Mouse (Mus musculus) limb, embryonic 12.5 days (tissue): ENCODE results near the gene Tango2. TPM values are rescaled to one million over a fixed set of nuclear protein-coding genes. Genes with fewer than 3 reads are reported as not detected.
"Not testable (repeated sequence)": the region's sequence is repeated elsewhere in the genome, so short reads cannot be mapped to it uniquely, and the experiment has no call there.

Experiments used
- ATAC-seq: fragments of 200-750 bp; cut with Nextera tagmentation; 2 replicates; pipeline ENCODE4 v1.8.0; 2017; ENCODE audit warnings: low read depth, moderate TSS enrichment; ENCODE audit not compliant: insufficient number of reproducible peaks, insufficient read depth, low FRiP score, low TSS enrichment
- H3K27ac ChIP-seq: fragments of 300-500 bp; sonication (generic); 2 replicates; pipeline ENCODE4 v1.5.1; 2016; ENCODE audit warnings: mild to moderate bottlenecking, moderate library complexity
- H3K27me3 ChIP-seq: fragments of 300-500 bp; sonication (generic); 2 replicates; pipeline ENCODE4 v1.6.1; 2016; ENCODE audit warnings: mild to moderate bottlenecking, moderate library complexity
- H3K36me3 ChIP-seq: fragments of 300-500 bp; sonication (generic); 2 replicates; pipeline ENCODE4 v1.6.1; 2016; ENCODE audit warnings: mild to moderate bottlenecking, moderate library complexity
- H3K4me1 ChIP-seq: fragments of 300-500 bp; sonication (generic); replicated peaks from 2 replicates; pipeline ENCODE4 v1.6.1; 2016
- H3K4me2 ChIP-seq: fragments of 300-500 bp; sonication (generic); 2 replicates; pipeline ENCODE4 v1.6.1; 2016; ENCODE audit warnings: mild to moderate bottlenecking, moderate library complexity
- H3K4me3 ChIP-seq: fragments of 300-500 bp; sonication (generic); replicated peaks from 2 replicates; pipeline ENCODE4 v1.5.1; 2016; ENCODE audit warnings: mild to moderate bottlenecking
- H3K9ac ChIP-seq: fragments of 300-500 bp; sonication (generic); replicated peaks from 2 replicates; pipeline ENCODE4 v1.6.1; 2016; ENCODE audit warnings: mild to moderate bottlenecking, moderate library complexity
- H3K9me3 ChIP-seq: fragments of 300-500 bp; sonication (generic); 2 replicates; pipeline ENCODE4 v1.6.1; 2016; ENCODE audit warnings: mild to moderate bottlenecking, moderate library complexity
- WGBS: fragments of 180-500 bp; shearing (Covaris S2); methylation state at CpG from one replicate; pipeline ENCODE4 v1.1.7; 2016; 5-methylcytosine and 5-hydroxymethylcytosine counted together
- polyA plus RNA-seq: library from polyadenylated mRNA; unstranded; fragments of >200 nt; fragmentation: Nextera tagmentation; extraction: Ambion mirVana; gene quantifications from 2 replicates; pipeline ENCODE4 v1.2.1, GENCODE M21; 2016

The Tango2 gene
- polyA plus RNA-seq, 1 experiment from 2014 or later, result 21.8 TPM

GRCm38 (mm10) chr16:18289614-18290013 is 58.3 kb downstream of the Tango2 start:
- WGBS, result 3% methylated on average over 10 of the region's 10 CpGs
- H3K9ac ChIP-seq, result peak overlapping the region; percentile 97; the same call in 1 of the 2 replicates
- peak; percentile 6; the same call in 1 of the 2 replicates for ATAC-seq

GRCm38 (mm10) chr16:18289067-18289588 is 58.8 kb downstream of the Tango2 start, which contains the start of gene Dgcr8:
TSS of gene Dgcr8 (minus strand) at chr16:18289246.
- peak within 1 kb of the TSS; percentile 97 for H3K9ac ChIP-seq
- peaks cover 33% of the 10 kb centered on the region for H3K36me3 ChIP-seq
- peaks cover 28% of the 10 kb centered on the region for H3K4me1 ChIP-seq
- H3K4me2 ChIP-seq, result peak within 1 kb of the TSS; percentile 97
- H3K27ac ChIP-seq, result peak within 1 kb of the TSS; percentile 91
- ATAC-seq, result peak; percentile 99
- peak within 1 kb of the TSS; percentile 94 for H3K4me3 ChIP-seq
- under 1% methylated on average over 56 of the region's 71 CpGs for WGBS
- H3K9me3 ChIP-seq, result no peaks in the 10 kb centered on the region
- no peaks in the 10 kb centered on the region for H3K27me3 ChIP-seq

More at GRCm38 (mm10) chr16:18289614-18290013, 58.3 kb downstream of the Tango2 start:
- H3K4me1 ChIP-seq, result peaks cover 28% of the 10 kb centered on the region
- H3K36me3 ChIP-seq, result peaks cover 29% of the 10 kb centered on the region
- H3K27ac ChIP-seq, result peak overlapping the region; percentile 70; the same call in 1 of the 2 replicates
- H3K27me3 ChIP-seq, H3K9me3 ChIP-seq: not testable (repeated sequence)
- H3K4me3 ChIP-seq, result peak overlapping the region; percentile 94
- H3K4me2 ChIP-seq, result peak overlapping the region; percentile 97

- 1% methylated on average over 28 of the region's 31 CpGs for WGBS
- Histone ChIP-seq H3K27me3 (no peaks in the 10 kb centered on the region), H3K4me3 (peak overlapping the region; percentile 94), H3K4me2 (peak overlapping the region; percentile 97), H3K4me1 (peaks cover 28% of the 10 kb centered on the region), H3K27ac (peak overlapping the region; percentile 91), H3K36me3 (peaks cover 38% of the 10 kb centered on the region), H3K9ac (peak overlapping the region; percentile 97), H3K9me3 (no peaks in the 10 kb centered on the region)
- ATAC-seq, result peak; percentile 89
Measured at GRCm38 (mm10) chr16:18288581-18289061, 59.3 kb downstream of the Tango2 start.

GRCm38 (mm10) chr16:18288166-18288565 is 59.7 kb downstream of the Tango2 start:
- Histone ChIP-seq H3K27me3 (no peaks in the 10 kb centered on the region), H3K36me3 (peaks cover 43% of the 10 kb centered on the region), H3K4me1 (peaks cover 28% of the 10 kb centered on the region), H3K4me2 (peak overlapping the region; percentile 97), H3K9ac (peak overlapping the region; percentile 97), H3K27ac (peak overlapping the region; percentile 91), H3K4me3 (peak overlapping the region; percentile 94), H3K9me3 (no peaks in the 10 kb centered on the region)
- ATAC-seq, result no peak
- WGBS, result 1% methylated on average over 4 of the region's 4 CpGs

- no peak overlapping the region for H3K9ac ChIP-seq
- H3K4me3 ChIP-seq, result no peak overlapping the region
- no peaks in the 10 kb centered on the region for H3K9me3 ChIP-seq
- peaks cover 94% of the 10 kb centered on the region for H3K36me3 ChIP-seq
- 88% methylated on average over 2 of the region's 2 CpGs for WGBS
- no peak overlapping the region for H3K27ac ChIP-seq
- H3K4me2 ChIP-seq, result no peak overlapping the region
- no peaks in the 10 kb centered on the region for H3K4me1 ChIP-seq
- ATAC-seq, result no peak
- H3K27me3 ChIP-seq, result no peaks in the 10 kb centered on the region
Measured at GRCm38 (mm10) chr16:18275166-18275565, 72.7 kb downstream of the Tango2 start.

- 95% methylated on average over 5 of the region's 5 CpGs for WGBS
- Histone ChIP-seq H3K9ac (no peak overlapping the region), H3K36me3 (peaks cover 96% of the 10 kb centered on the region), H3K4me2 (no peak overlapping the region), H3K4me1 (no peaks in the 10 kb centered on the region), H3K27me3 (no peaks in the 10 kb centered on the region), H3K4me3 (no peak overlapping the region), H3K27ac (no peak overlapping the region), H3K9me3 (no peaks in the 10 kb centered on the region)
- no peak for ATAC-seq
Measured at GRCm38 (mm10) chr16:18268182-18268581, 79.7 kb downstream of the Tango2 start.

GRCm38 (mm10) chr16:18265024-18265423 is 82.9 kb downstream of the Tango2 start:
- no peaks in the 10 kb centered on the region for H3K27me3 ChIP-seq
- no peak overlapping the region for H3K27ac ChIP-seq
- H3K4me2 ChIP-seq, result no peak overlapping the region
- no peak for ATAC-seq
- no peaks in the 10 kb centered on the region for H3K4me1 ChIP-seq
- no peak overlapping the region for H3K9ac ChIP-seq
- peaks cover 94% of the 10 kb centered on the region for H3K36me3 ChIP-seq
- 91% methylated on average over 2 of the region's 2 CpGs for WGBS
- H3K9me3 ChIP-seq, result no peaks in the 10 kb centered on the region
- H3K4me3 ChIP-seq, result no peak overlapping the region

GRCm38 (mm10) chr16:18258221-18258620 is 89.7 kb downstream of the Tango2 start, which contains the start of gene Gm49776:
TSS of gene Gm49776 (minus strand) at chr16:18258321.
- ATAC-seq, result no peak
- no peak within 1 kb of the TSS for H3K9ac ChIP-seq
- H3K4me1 ChIP-seq, result no peaks in the 10 kb centered on the region
- no peak within 1 kb of the TSS for H3K4me3 ChIP-seq
- peaks cover 96% of the 10 kb centered on the region for H3K36me3 ChIP-seq
- 91% methylated on average over 2 of the region's 2 CpGs for WGBS
- no peak within 1 kb of the TSS for H3K27ac ChIP-seq
- H3K4me2 ChIP-seq, result no peak within 1 kb of the TSS
- no peaks in the 10 kb centered on the region for H3K27me3 ChIP-seq
- no peaks in the 10 kb centered on the region for H3K9me3 ChIP-seq

- H3K9ac ChIP-seq, result no peak overlapping the region
- H3K4me2 ChIP-seq, result no peak overlapping the region
- no peaks in the 10 kb centered on the region for H3K27me3 ChIP-seq
- no peak overlapping the region for H3K27ac ChIP-seq
- H3K9me3 ChIP-seq, result no peaks in the 10 kb centered on the region
- 94% methylated on average over 1 of the region's 1 CpGs for WGBS
- peaks cover 23% of the 10 kb centered on the region for H3K4me1 ChIP-seq
- H3K4me3 ChIP-seq, result no peak overlapping the region
- ATAC-seq, result no peak
- peaks cover 84% of the 10 kb centered on the region for H3K36me3 ChIP-seq
Measured at GRCm38 (mm10) chr16:18253866-18254265, 94.0 kb downstream of the Tango2 start.

GRCm38 (mm10) chr16:18252736-18253135 is 95.2 kb downstream of the Tango2 start:
- no peaks in the 10 kb centered on the region for H3K27me3 ChIP-seq
- no peak overlapping the region for H3K4me2 ChIP-seq
- no peak overlapping the region for H3K9ac ChIP-seq
- H3K36me3 ChIP-seq, result peaks cover 74% of the 10 kb centered on the region
- peaks cover 23% of the 10 kb centered on the region for H3K4me1 ChIP-seq
- WGBS, result 91% methylated on average over 6 of the region's 6 CpGs
- no peaks in the 10 kb centered on the region for H3K9me3 ChIP-seq
- no peak overlapping the region for H3K27ac ChIP-seq
- ATAC-seq, result no peak
- no peak overlapping the region for H3K4me3 ChIP-seq

- ATAC-seq, result no peak
- Histone ChIP-seq H3K4me1 (peaks cover 34% of the 10 kb centered on the region), H3K36me3 (peaks cover 69% of the 10 kb centered on the region), H3K9ac (peak overlapping the region; percentile 97), H3K27ac (peak overlapping the region; percentile 47; the same call in 1 of the 2 replicates), H3K9me3 (no peaks in the 10 kb centered on the region), H3K4me3 (peak overlapping the region; percentile 92), H3K4me2 (peak overlapping the region; percentile 95), H3K27me3 (no peaks in the 10 kb centered on the region)
- WGBS, result 72% methylated on average over 10 of the region's 10 CpGs
Measured at GRCm38 (mm10) chr16:18250828-18251790, 96.8 kb downstream of the Tango2 start.
